Mouse (Mus musculus): ENCODE measurements around the gene Ccl9.

- TF ChIP-seq CTCF (conservative IDR thresholded peaks at IDR 0.05; ENCODE audit: insufficient read depth, insufficient read length, low read depth, low read length) (no peak), POLR2A (IDR thresholded peaks at IDR 0.05; ENCODE audit: low read depth, low read length) (no peak)
These were observed 6.2 kb downstream of the Ccl9 start for GRCm38 (mm10) chr11:83572223-83572622.
